Mouse (Mus musculus) gastrocnemius, postnatal 14 days (tissue): ENCODE measurements around the gene Arid5a. TPM values are rescaled to one million over a fixed set of nuclear protein-coding genes. Genes with fewer than 3 reads are reported as not detected.

ENCODE experiments used
- DNase-seq: peaks from one replicate; pipeline ENCODE4 v3.0.0; 2021; ENCODE audit warnings: mixed read lengths
- intact Hi-C: fragments of 180-260 bp; cut with DNase I; formaldehyde crosslinking; loops from one replicate; pipeline ENCODE4 v1.15.1; 2025; ENCODE audit warnings: low total_unique reads
- long read RNA-seq, 2 experiments: library from polyadenylated mRNA; stranded (forward); transcript quantifications; one replicate each; pipeline ENCODE4 v2.0.0; 2021
- total RNA-seq, 2 experiments: library from RNA; stranded (reverse); gene quantifications; 2 replicates each; pipeline ENCODE4 v1.2.3; 2021

Gene Arid5a
- total RNA-seq = 10 to 100 TPM in 1 of 2 experiments, 1 to 10 TPM in 1; 7.8 to 12.0 TPM
- long read RNA-seq, experiment 1, full-length matches to known transcripts = 7 of 9 reads
- long read RNA-seq, experiment 1, partial matches to known transcripts = 1 of 9 reads
- long read RNA-seq, experiment 1, other reads (novel, unspliced or antisense) = 1 of 9 reads
- long read RNA-seq, experiment 2, full-length matches to known transcripts = 12 of 14 reads
- long read RNA-seq, experiment 2, partial matches to known transcripts = 0 of 14 reads
- long read RNA-seq, experiment 2, other reads (novel, unspliced or antisense) = 2 of 14 reads

- intact Hi-C loops = no loop called here
- peak; percentile 88 for DNase-seq
Measured at GRCm38 (mm10) chr1:36307495-36308280, at the start of gene Arid5a. Gene Arid5a, plus strand, starts transcription at chr1:36307733.

GRCm38 (mm10) chr1:36258631-36259030 is 48.9 kb upstream of the Arid5a start:
- intact Hi-C loops = loop anchor here (10.0 kb wide), 1 partner anchor 114 kb away; no protein-coding TSS in a partner anchor
- DNase-seq = no peak

GRCm38 (mm10) chr1:36259281-36259680 is 48.3 kb upstream of the Arid5a start:
- no peak for DNase-seq
- intact Hi-C loops = loop anchor here (10.0 kb wide), 1 partner anchor 114 kb away; no protein-coding TSS in a partner anchor

- intact Hi-C loops = no loop called here
- DNase-seq = no peak
Measured at GRCm38 (mm10) chr1:36260418-36260817, 47.1 kb upstream of the Arid5a start.

- intact Hi-C loops = no loop called here
- no peak for DNase-seq
Measured at GRCm38 (mm10) chr1:36261708-36262504, 45.6 kb upstream of the Arid5a start.

- intact Hi-C loops = no loop called here
- peak; percentile 43 for DNase-seq
Measured at GRCm38 (mm10) chr1:36263833-36264488, 43.6 kb upstream of the Arid5a start.

- DNase-seq = no peak
- intact Hi-C loops = no loop called here
Measured at GRCm38 (mm10) chr1:36266293-36266692, 41.2 kb upstream of the Arid5a start.

GRCm38 (mm10) chr1:36267595-36267994 is 39.9 kb upstream of the Arid5a start:
- no peak for DNase-seq
- intact Hi-C loops = no loop called here

- intact Hi-C loops = no loop called here
- DNase-seq = no peak
Measured at GRCm38 (mm10) chr1:36269121-36269795, 38.3 kb upstream of the Arid5a start.

- intact Hi-C loops = no loop called here
- DNase-seq = peak; percentile 24
Measured at GRCm38 (mm10) chr1:36270666-36271065, 36.9 kb upstream of the Arid5a start.

- no peak for DNase-seq
- intact Hi-C loops = no loop called here
Measured at GRCm38 (mm10) chr1:36271516-36272230, 35.9 kb upstream of the Arid5a start.

- peak; percentile 35 for DNase-seq
Measured at GRCm38 (mm10) chr1:36272546-36272945, 35.0 kb upstream of the Arid5a start.

GRCm38 (mm10) chr1:36273288-36273687 is 34.2 kb upstream of the Arid5a start:
- intact Hi-C loops = no loop called here
- no peak for DNase-seq

More at GRCm38 (mm10) chr1:36272546-36272945, 35.0 kb upstream of the Arid5a start:
- intact Hi-C loops = no loop called here

GRCm38 (mm10) chr1:36274455-36274854 is 33.1 kb upstream of the Arid5a start, which contains the start of gene Neurl3:
Gene Neurl3, minus strand, starts transcription at chr1:36274679.
- intact Hi-C loops = no loop called here
- no peak for DNase-seq

- no peak for DNase-seq
- intact Hi-C loops = no loop called here
Measured at GRCm38 (mm10) chr1:36275635-36276389, 31.7 kb upstream of the Arid5a start.

- DNase-seq = peak; percentile 76
- intact Hi-C loops = no loop called here
Measured at GRCm38 (mm10) chr1:36277267-36278060, 30.1 kb upstream of the Arid5a start.

GRCm38 (mm10) chr1:36279202-36279601 is 28.3 kb upstream of the Arid5a start:
- intact Hi-C loops = no loop called here
- peak; percentile 83 for DNase-seq
